Mouse (Mus musculus): ENCODE data around the gene Akt1s1.

The Akt1s1 gene

DNA sequence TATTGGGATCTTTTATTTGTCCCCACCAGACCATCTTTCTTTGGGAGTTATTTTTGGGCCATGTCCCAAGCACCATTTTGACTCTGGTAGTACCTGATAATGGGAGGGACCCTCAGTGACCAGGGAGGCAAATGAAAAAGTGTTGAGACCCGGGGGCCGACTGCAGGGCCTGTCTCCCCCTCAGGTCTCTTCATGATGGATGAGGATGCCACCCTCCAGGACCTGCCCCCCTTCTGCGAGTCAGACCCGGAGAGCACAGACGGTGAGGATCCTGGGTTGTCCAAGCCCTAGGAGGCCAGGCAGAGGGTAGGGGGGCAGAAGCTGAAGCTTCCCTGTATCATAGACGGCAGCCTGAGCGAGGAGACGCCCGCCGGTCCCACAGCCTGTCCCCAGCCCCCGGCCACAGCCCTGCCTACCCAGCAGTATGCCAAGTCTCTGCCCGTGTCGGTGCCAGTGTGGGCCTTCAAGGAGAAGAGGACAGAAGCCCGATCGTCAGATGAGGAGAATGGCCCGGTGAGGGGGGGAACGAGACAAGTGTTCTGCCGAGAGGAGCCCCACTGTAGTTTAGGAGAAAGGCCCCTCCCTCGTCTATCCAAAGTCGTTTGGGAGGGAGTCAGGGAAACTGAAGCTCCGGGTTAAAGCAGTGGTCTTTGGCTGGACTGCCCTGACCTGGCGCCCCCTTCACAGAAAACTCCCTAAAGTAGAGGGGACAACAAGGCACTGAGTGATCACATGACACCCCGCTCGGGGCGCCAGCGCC lies 5.0 kb downstream of the Akt1s1 start:
- WGBS = 35% methylated on average over 26 of the region's 26 CpGs

DNA sequence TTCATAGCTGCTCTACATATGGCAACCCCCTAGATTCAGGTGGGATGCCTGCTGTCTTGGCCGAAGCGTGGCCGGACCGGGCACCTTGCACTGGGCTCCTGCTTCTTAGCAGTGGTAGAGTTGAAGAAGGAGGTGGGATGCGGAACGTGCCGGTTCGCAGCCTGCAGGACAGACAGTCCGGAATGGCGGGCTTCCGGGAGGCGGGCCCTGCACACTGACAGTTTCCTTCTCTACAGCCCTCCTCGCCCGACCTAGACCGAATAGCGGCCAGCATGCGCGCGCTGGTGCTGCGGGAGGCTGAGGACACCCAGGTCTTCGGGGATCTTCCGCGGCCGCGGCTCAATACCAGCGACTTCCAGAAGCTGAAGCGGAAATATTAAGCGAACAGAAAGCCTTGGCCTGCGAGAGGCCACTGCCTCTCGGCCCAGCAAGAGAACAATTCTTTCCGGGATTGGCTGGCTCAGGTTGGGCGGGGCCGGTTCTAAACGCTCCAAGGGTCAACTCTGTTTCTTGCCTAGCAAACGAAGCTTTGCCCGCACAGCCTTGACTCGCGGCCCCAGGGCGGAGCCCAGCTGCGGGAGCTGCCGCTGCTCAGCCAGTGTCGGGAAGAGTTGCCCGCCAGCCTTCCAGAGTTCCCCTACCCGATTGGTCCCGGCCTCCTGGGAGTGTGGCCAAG lies 5.7 kb downstream of the Akt1s1 start:
- 11% methylated on average over 45 of the region's 45 CpGs for WGBS

DNA sequence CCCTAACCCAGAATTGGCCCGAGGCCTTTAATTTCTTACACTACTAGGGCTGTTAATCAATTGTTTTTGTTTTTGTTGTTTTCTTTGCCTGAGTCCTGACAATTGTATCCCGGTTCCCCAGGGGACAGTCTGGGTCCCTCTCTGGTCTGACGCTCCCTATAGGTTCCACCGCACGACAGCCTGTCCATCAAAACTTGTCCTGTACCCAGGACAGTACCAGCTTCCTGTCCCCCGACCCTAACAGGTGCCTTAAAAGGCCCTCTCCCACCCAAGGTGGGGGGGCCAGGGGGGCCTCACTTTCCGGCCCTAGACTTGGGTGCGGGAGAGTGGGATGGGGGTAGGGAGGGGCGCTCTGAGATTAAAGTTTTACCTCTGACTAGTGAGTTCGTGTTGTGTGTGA lies 6.2 kb downstream of the Akt1s1 start:
- WGBS = 24% methylated on average over 10 of the region's 10 CpGs

DNA sequence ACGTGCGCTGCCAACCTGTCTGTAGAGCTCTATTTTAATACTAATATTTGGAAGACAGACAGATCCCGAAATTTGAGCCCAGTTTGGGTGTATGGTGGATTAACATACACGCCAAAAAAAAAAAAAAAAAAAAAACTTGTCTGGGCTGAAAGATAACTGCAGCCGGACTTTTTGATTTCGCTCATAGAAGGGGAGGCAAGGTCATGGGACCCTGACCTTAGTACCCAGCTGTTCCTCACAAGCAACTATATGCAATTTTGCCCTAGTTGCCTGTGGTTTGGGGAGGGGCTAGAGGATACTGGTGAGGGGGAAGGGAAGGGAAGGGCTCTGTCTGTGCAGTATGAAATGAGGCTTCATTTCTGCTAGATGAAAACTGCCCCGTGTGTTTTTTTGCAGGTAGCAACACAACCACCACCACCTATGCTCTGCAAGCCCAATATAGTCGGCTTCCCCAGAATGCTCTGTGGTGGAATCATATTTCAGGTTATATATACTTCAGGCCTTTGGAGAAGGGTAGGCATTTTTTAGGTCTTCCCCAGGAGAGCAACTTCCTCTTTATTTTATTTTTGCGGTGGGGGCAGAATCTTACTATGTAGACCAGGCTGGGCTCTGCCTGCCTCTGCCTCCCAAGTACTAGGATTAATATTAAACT lies 7.6 kb downstream of the Akt1s1 start:
- WGBS = 61% methylated on average over 9 of the region's 9 CpGs

DNA sequence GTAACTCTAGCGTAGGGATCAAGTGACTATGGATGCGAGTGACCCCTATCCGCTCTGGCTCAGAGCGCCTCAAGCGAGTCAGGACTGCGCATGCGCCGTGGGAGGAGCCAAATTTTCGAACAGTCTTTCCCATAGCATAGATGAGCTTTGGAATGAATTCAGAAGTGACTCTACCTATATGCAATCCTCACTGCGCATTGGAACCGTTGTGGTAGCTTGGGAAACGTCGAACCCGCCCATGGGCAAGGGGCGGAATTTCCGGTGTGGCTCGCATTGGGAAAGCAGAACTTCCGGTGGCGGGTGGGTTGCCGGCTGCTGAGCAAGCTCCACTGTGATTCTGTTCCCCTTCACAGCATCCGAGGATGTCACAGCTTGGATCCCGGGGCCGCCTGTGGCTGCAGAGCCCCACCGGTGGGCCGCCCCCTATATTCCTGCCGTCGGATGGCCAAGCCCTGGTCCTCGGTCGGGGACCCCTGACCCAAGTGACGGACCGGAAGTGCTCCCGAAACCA lies 8.3 kb downstream of the Akt1s1 start, which contains the start of gene Pnkp:
Gene Pnkp, plus strand, starts transcription at position 98 of the 511 bp plus-strand sequence.
- WGBS = under 1% methylated on average over 32 of the region's 32 CpGs

DNA sequence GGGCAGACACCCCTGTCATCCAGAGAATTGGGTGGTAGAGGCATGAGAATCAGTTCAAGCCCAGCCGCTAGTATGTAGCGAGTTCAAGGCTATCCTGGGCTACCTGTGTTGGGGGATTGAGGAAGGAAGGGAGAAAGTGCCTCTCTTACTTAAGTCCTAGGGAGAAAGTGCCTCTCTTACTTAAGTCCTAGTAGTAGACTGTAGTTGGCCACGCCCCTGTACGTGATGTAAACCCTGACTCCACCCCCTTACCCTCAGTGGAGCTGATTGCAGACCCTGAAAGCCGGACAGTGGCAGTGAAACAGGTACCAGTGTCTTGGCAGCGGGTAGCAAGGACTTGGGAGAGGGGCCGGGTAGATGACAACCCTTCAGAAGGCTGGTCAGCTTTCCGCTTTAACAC lies 9.1 kb downstream of the Akt1s1 start:
- WGBS = 22% methylated on average over 8 of the region's 8 CpGs

DNA sequence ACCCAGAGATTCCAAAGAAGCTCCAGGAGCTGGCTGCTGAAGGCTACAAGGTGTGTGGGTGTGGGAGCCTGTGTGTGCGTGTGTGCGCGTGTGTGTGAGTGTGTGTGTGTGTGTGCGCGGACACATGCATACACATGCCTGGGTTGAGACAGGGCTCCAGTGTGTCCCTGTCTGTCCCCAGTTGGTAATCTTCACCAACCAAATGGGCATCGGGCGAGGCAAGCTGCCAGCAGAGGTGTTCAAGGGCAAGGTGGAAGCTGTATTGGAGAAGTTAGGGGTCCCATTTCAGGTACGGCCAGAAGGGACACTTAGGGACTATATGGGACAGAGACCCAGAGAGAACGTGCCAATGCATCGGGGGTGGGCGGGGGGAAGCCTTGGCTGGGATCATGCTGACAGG lies 11.1 kb downstream of the Akt1s1 start:
- WGBS = 83% methylated on average over 11 of the region's 11 CpGs

DNA sequence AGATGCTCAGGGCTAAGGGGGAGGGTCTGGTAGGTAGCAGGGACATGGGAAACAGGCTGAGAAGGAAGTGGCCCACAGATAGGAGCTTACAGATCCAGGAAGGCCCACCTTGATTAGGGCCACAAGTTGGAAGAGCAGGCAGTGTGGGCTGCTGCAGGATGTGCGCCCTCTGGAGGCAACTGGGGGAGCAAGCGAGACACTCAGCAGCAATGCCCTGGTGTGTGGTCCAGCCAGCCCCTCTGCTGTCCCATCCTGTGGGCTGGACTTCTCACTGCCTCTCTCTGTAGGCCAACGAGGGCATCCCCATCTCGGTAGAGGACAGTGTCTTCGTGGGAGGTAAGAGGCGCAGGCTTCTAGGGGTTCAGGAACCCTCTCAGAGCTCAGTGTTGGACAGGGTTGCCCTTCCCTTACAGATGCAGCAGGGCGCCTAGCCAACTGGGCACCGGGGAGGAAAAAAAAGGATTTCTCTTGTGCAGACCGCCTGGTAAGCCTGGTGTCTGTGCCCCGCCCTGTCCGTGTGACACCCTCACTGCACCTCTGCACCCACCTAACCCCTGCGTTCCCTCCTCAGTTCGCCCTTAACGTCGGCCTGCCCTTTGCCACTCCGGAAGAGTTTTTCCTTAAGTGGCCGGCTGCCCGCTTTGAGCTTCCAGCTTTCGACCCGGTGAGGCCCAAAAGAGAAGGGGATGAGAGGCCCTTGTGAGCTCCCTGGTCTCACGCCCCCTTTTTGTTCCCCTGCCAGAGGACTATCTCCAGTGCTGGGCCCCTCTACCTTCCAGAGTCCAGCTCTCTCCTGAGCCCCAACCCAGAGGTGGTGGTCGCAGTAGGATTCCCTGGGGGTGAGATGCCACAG lies 12.0 kb downstream of the Akt1s1 start:
- WGBS = 40% methylated on average over 22 of the region's 22 CpGs

DNA sequence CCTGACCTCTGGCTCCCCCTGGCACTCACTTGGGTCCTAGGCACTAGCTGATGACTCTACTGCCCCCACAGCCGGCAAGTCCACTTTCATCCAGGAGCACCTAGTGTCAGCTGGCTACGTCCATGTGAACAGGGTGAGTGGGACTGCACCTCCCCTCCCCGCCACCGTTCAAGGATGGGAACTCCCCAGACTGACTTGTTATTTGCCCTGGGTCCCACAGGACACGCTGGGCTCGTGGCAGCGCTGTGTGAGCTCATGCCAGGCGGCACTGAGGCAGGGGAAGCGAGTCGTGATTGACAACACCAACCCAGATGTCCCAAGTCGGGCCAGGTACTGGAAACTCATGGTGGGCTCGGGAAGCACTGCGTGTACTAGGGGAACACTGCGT lies 12.6 kb downstream of the Akt1s1 start:
- WGBS = 74% methylated on average over 14 of the region's 14 CpGs

DNA sequence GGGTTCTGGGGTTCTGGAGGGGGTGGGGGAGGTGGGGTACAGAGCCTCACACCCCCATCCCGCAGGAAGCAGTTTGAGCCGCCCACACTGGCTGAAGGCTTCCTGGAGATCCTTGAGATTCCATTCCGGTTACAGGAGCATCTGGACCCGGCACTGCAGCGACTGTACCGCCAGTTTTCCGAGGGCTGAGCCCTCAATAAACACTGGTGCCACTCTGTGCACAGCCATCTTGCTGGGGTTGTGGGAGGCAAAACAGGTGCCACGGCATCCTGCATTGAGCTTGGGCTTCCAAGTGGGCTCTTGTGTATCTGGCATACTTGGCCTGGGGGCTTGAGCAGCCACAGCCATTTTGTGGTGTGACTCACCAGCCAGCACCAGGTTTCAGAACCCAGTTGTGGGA lies 13.6 kb downstream of the Akt1s1 start:
- WGBS = 35% methylated on average over 8 of the region's 8 CpGs

DNA sequence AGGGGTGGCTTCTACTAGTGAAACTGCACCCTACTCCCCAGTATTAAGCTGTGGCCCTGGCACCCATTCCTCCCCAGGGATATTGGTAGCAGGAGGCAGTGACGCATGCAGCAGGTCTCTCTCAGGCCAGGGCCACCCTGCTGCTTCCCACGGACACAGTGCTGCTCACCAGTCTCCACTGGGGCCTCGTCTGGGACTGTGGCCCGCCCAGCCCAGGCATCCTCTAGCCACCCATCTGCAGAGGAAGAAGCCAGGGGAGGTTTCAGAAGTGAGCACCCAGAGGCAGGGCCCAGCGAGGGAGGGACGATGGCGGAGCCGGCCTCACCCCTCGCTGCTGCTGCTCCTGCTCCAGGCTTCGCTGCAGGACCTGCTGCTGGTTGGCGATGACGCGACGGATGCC lies 14.4 kb downstream of the Akt1s1 start:
- WGBS = 80% methylated on average over 14 of the region's 14 CpGs

DNA sequence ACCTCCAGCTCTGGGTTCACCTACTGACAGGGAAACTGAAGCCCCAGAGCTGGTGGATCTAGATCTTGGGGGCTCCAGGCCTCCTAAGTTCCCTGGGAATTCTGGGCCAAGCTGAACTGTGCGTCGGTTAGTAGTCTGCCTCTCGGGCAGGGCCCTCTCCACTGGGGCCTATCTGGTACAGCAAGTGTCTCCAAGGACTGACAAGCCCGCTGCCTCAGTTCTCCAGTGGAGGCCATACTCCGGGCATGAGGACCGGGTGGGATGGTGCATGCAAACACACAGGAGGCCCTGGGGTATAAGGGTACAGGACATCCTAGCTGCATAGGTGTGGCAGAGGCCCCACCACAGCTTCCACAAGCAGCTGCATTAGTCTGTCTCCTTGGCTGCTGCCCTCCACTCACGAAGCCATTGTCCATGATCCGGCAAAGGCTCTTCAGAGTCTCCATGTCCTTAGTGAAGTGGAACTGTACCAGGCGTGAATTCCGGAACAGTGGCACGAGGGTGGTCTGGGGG lies 15.2 kb downstream of the Akt1s1 start:
- 71% methylated on average over 11 of the region's 11 CpGs for WGBS

DNA sequence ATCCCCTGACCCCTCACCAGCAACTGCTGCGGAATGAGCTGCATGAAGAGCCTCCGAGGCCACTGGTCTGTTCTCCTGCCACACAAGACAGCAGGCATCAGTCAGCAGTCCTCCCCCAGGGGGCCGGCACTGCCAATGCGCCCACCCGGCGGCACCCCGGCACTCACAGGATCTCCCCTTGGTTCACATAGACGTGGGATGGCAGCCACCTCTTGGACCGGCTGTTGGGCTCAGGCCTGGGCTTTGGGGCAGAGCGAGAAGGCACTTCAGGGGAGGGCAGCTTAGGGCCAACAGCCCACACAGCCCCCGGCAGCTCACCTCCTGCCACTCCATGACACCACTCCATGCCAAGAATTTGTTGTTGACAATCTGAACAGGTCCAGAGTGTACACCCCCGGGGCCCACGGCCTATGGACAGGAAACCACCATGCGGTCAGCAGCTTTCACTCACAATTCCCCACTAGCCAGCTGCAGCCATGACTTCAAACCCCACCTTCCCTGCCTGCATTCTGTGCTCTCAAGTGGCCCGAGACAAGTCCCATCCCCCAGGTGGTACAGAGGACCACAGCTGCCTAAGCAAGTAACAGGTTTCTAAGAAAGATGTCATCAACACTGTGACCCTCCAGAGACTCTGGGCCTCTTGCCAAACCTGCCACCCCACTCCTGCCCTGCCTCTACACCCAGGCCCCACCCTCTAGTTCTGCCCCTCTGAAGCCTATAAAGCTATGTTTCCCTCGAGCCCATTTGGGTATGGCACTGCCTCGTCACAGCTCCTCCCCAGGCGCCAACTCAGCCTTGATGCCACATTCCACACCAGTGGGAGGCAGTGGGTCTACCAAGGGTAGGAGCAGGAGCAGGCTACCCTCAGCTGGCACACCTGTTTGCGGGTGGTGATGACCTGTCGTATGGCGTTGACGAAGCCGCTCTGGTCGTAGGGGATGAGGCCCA lies 16.1 kb downstream of the Akt1s1 start:
- WGBS = 52% methylated on average over 24 of the region's 24 CpGs

DNA sequence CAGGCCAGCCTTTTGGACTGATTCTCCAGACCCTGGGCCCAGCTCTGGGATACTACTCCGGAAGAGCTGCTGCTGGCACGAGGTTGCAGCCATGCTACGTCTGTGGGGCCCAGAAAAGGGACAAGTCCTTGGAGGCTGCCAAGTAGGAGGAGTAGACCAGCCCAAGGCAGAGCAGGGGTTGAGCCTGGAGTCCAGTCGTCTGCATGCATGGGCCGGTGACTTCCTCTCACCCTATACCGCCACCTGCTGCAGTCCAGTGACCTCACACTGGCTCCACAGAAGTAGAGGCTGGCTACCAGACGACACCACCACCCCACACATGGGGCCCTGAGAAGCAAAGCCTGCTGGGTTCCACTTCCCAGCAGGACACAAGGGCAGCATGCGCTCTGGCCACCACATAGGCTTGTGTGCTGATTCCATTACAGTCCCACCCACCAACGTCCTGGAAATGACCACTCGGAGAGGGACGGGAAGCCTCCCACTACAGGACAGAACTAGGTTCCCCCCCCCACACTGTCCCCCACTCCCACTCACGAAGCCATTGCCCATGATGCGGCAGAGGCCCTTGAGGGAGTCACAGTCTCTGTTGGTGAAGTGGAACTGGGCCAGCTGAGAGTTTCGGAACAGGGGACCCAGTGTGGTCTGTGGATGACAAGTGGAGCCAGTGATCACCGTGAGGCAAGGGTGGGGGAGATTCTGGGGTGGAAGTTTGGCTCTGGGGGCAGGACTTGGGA lies 17.7 kb downstream of the Akt1s1 start:
- 16% methylated on average over 15 of the region's 15 CpGs for WGBS

DNA sequence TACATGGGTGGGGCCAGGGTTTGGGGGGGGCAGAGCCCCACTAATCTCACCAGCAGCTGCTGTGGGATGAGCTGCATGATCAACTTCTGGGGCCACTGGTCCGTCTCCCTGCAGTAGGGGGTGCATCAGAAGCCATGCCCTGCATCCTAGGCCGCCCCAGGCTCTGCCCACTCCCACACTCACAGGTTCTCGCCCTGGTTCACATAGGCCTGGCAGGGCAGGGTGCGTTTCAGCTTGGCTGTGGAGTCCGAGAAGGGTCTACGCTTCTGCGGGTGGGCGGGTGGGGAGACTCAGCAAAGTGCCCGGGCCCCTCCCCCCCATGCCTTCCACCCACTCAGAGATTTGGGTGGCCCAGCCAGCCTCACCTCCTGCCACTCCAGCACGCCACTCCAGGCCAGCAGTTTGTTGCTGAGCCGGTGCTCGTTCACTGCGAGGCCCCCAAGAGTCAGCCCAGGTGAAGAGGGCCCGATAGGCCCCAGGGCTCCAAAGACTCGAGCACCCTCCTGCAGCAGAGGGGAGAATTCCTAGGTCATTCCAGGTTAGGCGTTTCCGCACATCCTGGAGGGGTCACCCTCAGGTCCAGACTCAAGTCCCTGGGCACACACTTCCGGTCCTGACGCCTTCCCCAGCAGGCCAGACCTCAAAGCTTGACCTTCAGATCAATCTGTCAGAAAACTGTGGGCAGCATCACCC lies 18.4 kb downstream of the Akt1s1 start:
- 37% methylated on average over 19 of the region's 19 CpGs for WGBS

DNA sequence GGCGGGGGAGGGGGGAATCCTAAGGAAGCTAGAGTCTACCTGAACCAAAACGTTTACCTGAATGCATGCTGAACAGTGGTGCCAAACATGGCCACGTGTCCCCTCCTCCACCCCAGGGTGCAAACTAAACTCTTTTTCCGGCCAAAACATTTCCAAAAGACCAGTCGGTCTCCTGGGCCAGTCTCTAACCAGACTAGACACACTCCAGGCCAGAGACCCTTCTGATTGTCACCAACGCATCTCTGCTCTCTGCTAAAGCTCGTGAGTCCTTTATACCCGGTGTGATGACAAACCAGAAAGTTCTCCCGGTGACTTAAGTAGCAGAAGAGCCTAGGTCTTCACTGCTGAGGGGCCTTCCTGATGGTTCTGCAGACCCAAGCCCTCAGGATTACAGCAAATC lies 19.0 kb downstream of the Akt1s1 start:
- WGBS = 22% methylated on average over 9 of the region's 9 CpGs

DNA sequence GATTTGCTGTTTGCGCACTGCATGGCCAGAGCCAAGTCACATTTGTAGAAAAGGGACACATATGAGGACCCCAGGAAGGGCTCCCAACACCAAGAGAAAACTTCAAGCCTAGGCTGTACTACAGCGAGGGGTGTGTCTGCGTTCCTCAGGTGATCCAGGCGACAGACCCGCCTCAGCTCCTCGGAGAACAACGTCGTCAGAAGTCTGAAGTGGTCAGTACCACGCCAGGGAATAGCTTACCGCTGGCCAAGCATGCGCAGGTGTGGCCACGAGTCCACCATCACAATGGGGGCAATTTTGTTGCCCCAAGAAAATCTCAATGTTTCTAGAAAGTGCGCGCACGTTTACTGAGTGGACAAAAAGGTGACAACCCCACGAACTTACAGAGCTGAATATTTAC lies 19.7 kb downstream of the Akt1s1 start:
- WGBS = 5% methylated on average over 16 of the region's 16 CpGs

DNA sequence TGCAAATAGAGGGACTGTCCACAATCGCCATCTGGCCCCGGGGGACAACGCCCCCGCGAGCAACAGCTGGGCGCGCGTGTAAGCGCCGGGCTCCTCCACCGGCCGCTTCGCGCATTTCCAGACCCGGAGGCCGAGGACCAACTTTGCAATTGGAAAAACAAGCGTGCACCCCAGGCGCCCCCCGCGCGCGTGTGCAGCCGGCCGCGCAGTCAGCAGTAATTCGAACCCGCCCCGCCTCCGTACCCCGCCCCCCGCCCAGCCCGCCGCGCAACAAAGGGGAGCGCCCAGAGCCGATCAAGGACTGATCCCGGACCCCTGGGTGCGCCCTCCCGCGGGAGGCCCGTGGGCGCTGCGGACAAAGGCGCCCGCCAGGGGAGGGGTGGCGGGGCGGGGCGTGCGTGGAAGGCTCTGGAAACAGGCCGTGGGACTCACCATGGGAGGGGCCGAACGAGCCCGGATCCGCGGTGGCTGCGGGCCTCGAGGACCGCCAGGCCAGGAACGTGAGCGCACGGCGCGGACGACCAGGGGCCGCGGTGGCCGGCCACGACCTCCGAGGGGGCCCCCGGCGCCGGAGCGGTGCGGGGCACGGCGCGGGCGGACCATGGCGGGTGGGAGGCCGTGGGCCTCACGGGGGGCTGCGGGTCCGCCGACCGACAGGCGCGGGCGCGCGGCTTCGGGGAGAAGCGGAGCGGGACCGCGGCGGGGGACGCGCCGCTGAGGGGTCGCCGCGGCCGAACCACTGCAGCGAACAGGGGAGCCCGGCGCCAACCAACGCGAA lies 20.3 kb downstream of the Akt1s1 start:
- 1% methylated on average over 108 of the region's 108 CpGs for WGBS
